Mouse (Mus musculus): Measurements from ENCODE around the gene Olfr251. TPM values are rescaled to one million over a fixed set of nuclear protein-coding genes. Genes with fewer than 3 reads are reported as not detected.
"Not testable (repeated sequence)": the region's sequence is repeated elsewhere in the genome, so short reads cannot be mapped to it uniquely, and the experiment has no call there.

The Olfr251 gene
- total RNA-seq (2022) = not detected

- no peak for DNase-seq
Measured at GRCm38 (mm10) chr9:38376786-38377185, at the start of gene Olfr251. TSS of gene Olfr251 (plus strand) at chr9:38377086.

- DNase-seq = no peak
Measured at GRCm38 (mm10) chr9:38328760-38329159, 48.1 kb upstream of the Olfr251 start, which contains the start of gene Olfr25. TSS of gene Olfr25 (plus strand) at chr9:38329060.

- no peak for DNase-seq
Measured at GRCm38 (mm10) chr9:38348111-38348510, 28.8 kb upstream of the Olfr251 start, which contains the start of gene Olfr898. TSS of gene Olfr898 (plus strand) at chr9:38348411.

- no peak for DNase-seq
Measured at GRCm38 (mm10) chr9:38366596-38366995, 10.3 kb upstream of the Olfr251 start, which contains the start of gene Olfr250. TSS of gene Olfr250 (plus strand) at chr9:38366896.

GRCm38 (mm10) chr9:38401398-38401797 is 24.5 kb downstream of the Olfr251 start, which contains the start of gene Olfr147:
TSS of gene Olfr147 (plus strand) at chr9:38401698.
- no peak for DNase-seq

GRCm38 (mm10) chr9:38407502-38407901 is 30.6 kb downstream of the Olfr251 start:
- not testable (repeated sequence) for DNase-seq

- not testable (repeated sequence) for DNase-seq
Measured at GRCm38 (mm10) chr9:38413502-38413901, 36.6 kb downstream of the Olfr251 start.

GRCm38 (mm10) chr9:38423801-38424200 is 46.9 kb downstream of the Olfr251 start:
- DNase-seq = no peak

- DNase-seq = no peak
Measured at GRCm38 (mm10) chr9:38427026-38427425, 50.1 kb downstream of the Olfr251 start.

GRCm38 (mm10) chr9:38429155-38429554 is 52.3 kb downstream of the Olfr251 start, which contains the start of gene Olfr901:
TSS of gene Olfr901 (plus strand) at chr9:38429455.
- no peak for DNase-seq

Other genes with a start within 250 kb of the Olfr251 start
- not detected for gene Olfr890, start 234.6 kb upstream of the Olfr251 start, total RNA-seq (2022)
- gene Olfr891, start 196.3 kb upstream of the Olfr251 start, total RNA-seq (2022) = not detected
- not detected for gene Olfr893, start 168.7 kb upstream of the Olfr251 start, total RNA-seq (2022)
- gene Olfr894, start 159.0 kb upstream of the Olfr251 start, total RNA-seq (2022) = not detected
- gene Olfr143, start 124.3 kb upstream of the Olfr251 start, total RNA-seq (2022) = not detected
- gene Olfr895, start 109.2 kb upstream of the Olfr251 start, total RNA-seq (2022) = not detected
- gene Olfr896-ps1, start 86.0 kb upstream of the Olfr251 start, total RNA-seq (2022) = not detected
- gene Olfr25, start 48.0 kb upstream of the Olfr251 start, total RNA-seq (2022) = not detected
- gene Olfr898, start 28.7 kb upstream of the Olfr251 start, total RNA-seq (2022) = not detected
- not detected for gene Olfr250, start 10.2 kb upstream of the Olfr251 start, total RNA-seq (2022)
- not detected for gene Olfr147, start 24.6 kb downstream of the Olfr251 start, total RNA-seq (2022)
- gene Olfr901, start 52.4 kb downstream of the Olfr251 start, total RNA-seq (2022) = not detected
- not detected for gene Olfr902, start 70.6 kb downstream of the Olfr251 start, total RNA-seq (2022)
- not detected for gene Olfr904, start 86.1 kb downstream of the Olfr251 start, total RNA-seq (2022)
- gene Olfr905, start 94.0 kb downstream of the Olfr251 start, total RNA-seq (2022) = under 1 TPM in 1 of 4 experiments, not detected in 3; 0.06 TPM
- gene Olfr906, start 110.0 kb downstream of the Olfr251 start, total RNA-seq (2022) = not detected
- not detected for gene Olfr907, start 118.7 kb downstream of the Olfr251 start, total RNA-seq (2022)
- gene Olfr911-ps1, start 144.5 kb downstream of the Olfr251 start, total RNA-seq (2022) = not detected
- not detected for gene Olfr910, start 160.8 kb downstream of the Olfr251 start, total RNA-seq (2022)
- gene Olfr912, start 203.1 kb downstream of the Olfr251 start, total RNA-seq (2022) = not detected
- gene Olfr913, start 215.7 kb downstream of the Olfr251 start, total RNA-seq (2022) = not detected
- gene Olfr914, start 228.0 kb downstream of the Olfr251 start, total RNA-seq (2022) = not detected